Mouse (Mus musculus): ENCODE results near the gene Ghrh.
"Not testable (repeated sequence)": the region's sequence is repeated elsewhere in the genome, so short reads cannot be mapped to it uniquely, and the experiment has no call there.

GRCm38 (mm10) chr2:157388901-157389590, 41.7 kb upstream of the Ghrh start:
- TF ChIP-seq CTCF (IDR thresholded peaks at IDR 0.05; ENCODE audit: extremely low read depth, insufficient read depth, insufficient read length, insufficient replicate concordance); POLR2A (IDR thresholded peaks at IDR 0.05; ENCODE audit: low read depth, low read length): not testable (repeated sequence)

Data from spleen, adult 2 months (tissue).